Mouse (Mus musculus) ES-Bruce4 (cell line): ENCODE data around the gene Mbd6. TPM values are rescaled to one million over a fixed set of nuclear protein-coding genes. Genes with fewer than 3 reads are reported as not detected.

ENCODE experiments used
- H3K27ac ChIP-seq: 2 replicates; pipeline ENCODE4 v1.5.1; 2012; ENCODE audit warnings: low read length, inconsistent platforms; ENCODE audit not compliant: insufficient read depth
- H3K27me3 ChIP-seq: 2 replicates; pipeline ENCODE4 v1.6.1; 2012; ENCODE audit warnings: mild to moderate bottlenecking, low read length, inconsistent platforms; ENCODE audit not compliant: control insufficient read depth, poor library complexity, insufficient read depth, severe bottlenecking
- H3K36me3 ChIP-seq: 2 replicates; pipeline ENCODE4 v1.6.1; 2012; ENCODE audit warnings: inconsistent platforms, mild to moderate bottlenecking, low read length, moderate library complexity; ENCODE audit not compliant: control insufficient read depth, poor library complexity, insufficient read depth, severe bottlenecking
- H3K4me1 ChIP-seq: one replicate; pipeline ENCODE4 v1.8.1; 2011; ENCODE audit warnings: low read length; ENCODE audit not compliant: control insufficient read depth, insufficient read depth
- H3K4me3 ChIP-seq: 2 replicates; pipeline ENCODE4 v1.5.1; 2011; ENCODE audit warnings: low read depth, mild to moderate bottlenecking, low read length
- H3K9ac ChIP-seq: 2 replicates; pipeline ENCODE4 v1.6.1; 2012; ENCODE audit warnings: low read depth, mild to moderate bottlenecking, inconsistent platforms; ENCODE audit not compliant: poor library complexity, severe bottlenecking
- H3K9me3 ChIP-seq: replicated peaks from 2 replicates; pipeline ENCODE4 v1.6.1; 2012; ENCODE audit warnings: mild to moderate bottlenecking, low read length, inconsistent platforms; ENCODE audit not compliant: control insufficient read depth, poor library complexity, insufficient read depth, severe bottlenecking
- CTCF ChIP-seq: IDR thresholded peaks from one replicate; pipeline ENCODE4 v1.8.1; 2011; ENCODE audit warnings: low read depth, low read length
- EP300 ChIP-seq: IDR thresholded peaks from 2 replicates; pipeline ENCODE4 v1.6.1; 2011; ENCODE audit warnings: low read depth, low read length; ENCODE audit not compliant: insufficient read depth
- POLR2A ChIP-seq: IDR thresholded peaks from one replicate; pipeline ENCODE4 v1.8.1; 2011; ENCODE audit warnings: low read length; ENCODE audit not compliant: insufficient read depth
- polyA plus RNA-seq: library from polyadenylated mRNA; stranded (reverse); fragments of >200 nt; gene quantifications from 2 replicates; pipeline ENCODE4 v1.2.4, GENCODE M21; 2011; ENCODE audit warnings: low read depth; ENCODE audit not compliant: missing spikeins, insufficient read depth, insufficient read length

The Mbd6 gene
- 26.2 and 26.7 TPM in 2 replicates for polyA plus RNA-seq

GRCm38 (mm10) chr10:127288800-127289572 lies at the start of gene Mbd6:
Gene Mbd6 (minus strand): TSS chr10:127289018.
- Histone ChIP-seq H3K9me3 (no peaks in the 10 kb centered on the region), H3K27me3 (no peaks in the 10 kb centered on the region), H3K4me1 (peaks cover 11% of the 10 kb centered on the region), H3K36me3 (peaks cover 9% of the 10 kb centered on the region), H3K9ac (peak within 1 kb of the TSS; percentile 97), H3K4me3 (peak within 1 kb of the TSS; percentile 80), H3K27ac (peak within 1 kb of the TSS; percentile 97)
- TF ChIP-seq CTCF (no peak), EP300 (peak; percentile 86)

- TF ChIP-seq CTCF: no peak
- TF ChIP-seq EP300: no peak
- TF ChIP-seq POLR2A: no peak
- peaks cover 2% of the 10 kb centered on the region for H3K4me1 ChIP-seq
- peak overlapping the region; percentile 88 for H3K9ac ChIP-seq
- H3K27ac ChIP-seq: peak overlapping the region; percentile 88
- H3K27me3 ChIP-seq: no peaks in the 10 kb centered on the region
- H3K36me3 ChIP-seq: peaks cover 4% of the 10 kb centered on the region; the same call in 1 of the 2 replicates
- H3K4me3 ChIP-seq: peak overlapping the region; percentile 41
- no peaks in the 10 kb centered on the region for H3K9me3 ChIP-seq
These were observed 48.8 kb upstream of the Mbd6 start for GRCm38 (mm10) chr10:127337536-127338099.

GRCm38 (mm10) chr10:127336952-127337351 lies 48.1 kb upstream of the Mbd6 start:
- H3K4me1 ChIP-seq: peaks cover 2% of the 10 kb centered on the region
- peaks cover 4% of the 10 kb centered on the region; the same call in 1 of the 2 replicates for H3K36me3 ChIP-seq
- H3K27me3 ChIP-seq: no peaks in the 10 kb centered on the region
- H3K27ac ChIP-seq: peak overlapping the region; percentile 88
- H3K9ac ChIP-seq: peak overlapping the region; percentile 88
- TF ChIP-seq POLR2A: no peak
- TF ChIP-seq CTCF: no peak
- TF ChIP-seq EP300: peak; percentile 74
- H3K9me3 ChIP-seq: no peaks in the 10 kb centered on the region
- peak overlapping the region; percentile 43 for H3K4me3 ChIP-seq

GRCm38 (mm10) chr10:127335271-127335670 lies 46.5 kb upstream of the Mbd6 start:
- Histone ChIP-seq H3K27ac (peak overlapping the region; percentile 88; the same call in 1 of the 2 replicates), H3K27me3 (no peaks in the 10 kb centered on the region), H3K9me3 (no peaks in the 10 kb centered on the region), H3K4me3 (no peak overlapping the region), H3K36me3 (peaks cover 9% of the 10 kb centered on the region; the same call in 1 of the 2 replicates), H3K4me1 (peaks cover 2% of the 10 kb centered on the region), H3K9ac (no peak overlapping the region)
- no peak for TF ChIP-seq EP300

GRCm38 (mm10) chr10:127333152-127333551 lies 44.3 kb upstream of the Mbd6 start:
- Histone ChIP-seq H3K9me3 (no peaks in the 10 kb centered on the region), H3K36me3 (peaks cover 9% of the 10 kb centered on the region; the same call in 1 of the 2 replicates), H3K27ac (0 out of 2 replicates have a peak overlapping the region, but pooled peaks have one; percentile 3), H3K9ac (no peak overlapping the region), H3K27me3 (no peaks in the 10 kb centered on the region), H3K4me3 (peak overlapping the region; percentile 1; the same call in 1 of the 2 replicates), H3K4me1 (peaks cover 2% of the 10 kb centered on the region)
- no peak for TF ChIP-seq POLR2A
- TF ChIP-seq CTCF: peak; percentile 51
